Mouse (Mus musculus): Measurements from ENCODE around the gene Sh3gl3. TPM values are rescaled to one million over a fixed set of nuclear protein-coding genes. Genes with fewer than 3 reads are reported as not detected.

The Sh3gl3 gene
- polyA plus RNA-seq, 1 experiment, result not detected

DNA sequence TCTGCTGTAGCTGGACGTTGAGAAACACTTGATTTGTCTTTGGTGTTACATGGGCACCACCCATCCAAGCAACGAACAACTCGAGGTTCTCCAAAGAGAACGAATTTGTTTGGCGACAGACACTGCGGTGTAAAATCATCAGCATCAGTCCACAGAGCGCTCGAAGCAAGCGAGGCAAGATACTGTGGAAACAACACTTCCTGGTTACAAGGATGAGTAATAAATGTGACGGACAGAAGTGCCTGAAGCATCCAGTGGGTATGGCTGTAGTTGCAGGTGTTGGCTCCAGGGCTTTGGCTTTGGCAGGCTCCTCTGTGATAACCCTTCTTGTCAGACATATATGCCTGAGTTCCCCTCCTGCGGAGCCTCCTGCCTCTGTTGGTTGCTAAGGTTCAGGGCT lies 18.0 kb downstream of the Sh3gl3 start:
- TF ChIP-seq TAL1 (IDR thresholded peaks at IDR 0.05; ENCODE audit: low read length), result no peak
- no peak for TF ChIP-seq GATA1 (IDR thresholded peaks at IDR 0.05; ENCODE audit: low read length)
- Histone ChIP-seq H3K9me3 (ENCODE audit: control insufficient read depth, low read length) (peaks cover 2% of the 10 kb centered on the region; the same call in 1 of the 2 replicates), H3K36me3 (ENCODE audit: control insufficient read depth) (no peaks in the 10 kb centered on the region), H3K4me3 (replicated peaks) (no peak overlapping the region), H3K4me1 (ENCODE audit: control insufficient read depth) (no peaks in the 10 kb centered on the region), H3K27me3 (ENCODE audit: control insufficient read depth) (no peaks in the 10 kb centered on the region)

GRCm38 (mm10) chr7:82192512-82192911 lies 18.9 kb downstream of the Sh3gl3 start:
- no peaks in the 10 kb centered on the region for H3K27me3 ChIP-seq (ENCODE audit: control insufficient read depth)
- peaks cover 2% of the 10 kb centered on the region; the same call in 1 of the 2 replicates for H3K9me3 ChIP-seq (ENCODE audit: control insufficient read depth, low read length)
- no peak for TF ChIP-seq GATA1 (IDR thresholded peaks at IDR 0.05; ENCODE audit: low read length)
- H3K4me1 ChIP-seq (ENCODE audit: control insufficient read depth), result no peaks in the 10 kb centered on the region
- H3K4me3 ChIP-seq (replicated peaks), result no peak overlapping the region
- no peaks in the 10 kb centered on the region for H3K36me3 ChIP-seq (ENCODE audit: control insufficient read depth)

DNA sequence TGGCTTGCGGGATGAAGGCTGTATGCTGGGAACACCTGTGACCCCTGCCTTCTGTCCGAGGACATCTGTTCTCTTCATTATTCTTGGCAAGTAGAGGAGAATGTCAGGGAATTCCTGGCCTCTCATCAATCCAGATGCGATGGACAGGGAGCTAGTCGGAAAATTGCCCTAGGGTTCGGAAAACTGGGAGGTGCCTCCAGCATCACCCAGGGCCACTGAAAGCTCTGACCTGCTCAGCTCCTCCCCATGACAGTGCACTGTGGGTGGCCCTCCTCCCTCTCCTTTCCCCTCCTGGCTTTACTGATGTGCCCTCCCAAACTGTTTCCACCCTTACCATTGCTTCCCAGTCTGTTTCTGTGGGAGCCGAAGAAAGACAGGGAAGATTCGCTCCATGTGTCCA lies 29.5 kb downstream of the Sh3gl3 start:
- no peaks in the 10 kb centered on the region for H3K4me1 ChIP-seq (ENCODE audit: control insufficient read depth)
- no peaks in the 10 kb centered on the region for H3K27me3 ChIP-seq (ENCODE audit: control insufficient read depth)
- no peaks in the 10 kb centered on the region for H3K36me3 ChIP-seq (ENCODE audit: control insufficient read depth)
- peaks cover 2% of the 10 kb centered on the region; the same call in 1 of the 2 replicates for H3K9me3 ChIP-seq (ENCODE audit: control insufficient read depth, low read length)
- no peak for TF ChIP-seq GATA1 (IDR thresholded peaks at IDR 0.05; ENCODE audit: low read length)
- no peak for TF ChIP-seq TAL1 (IDR thresholded peaks at IDR 0.05; ENCODE audit: low read length)
- H3K4me3 ChIP-seq (replicated peaks), result no peak overlapping the region

DNA sequence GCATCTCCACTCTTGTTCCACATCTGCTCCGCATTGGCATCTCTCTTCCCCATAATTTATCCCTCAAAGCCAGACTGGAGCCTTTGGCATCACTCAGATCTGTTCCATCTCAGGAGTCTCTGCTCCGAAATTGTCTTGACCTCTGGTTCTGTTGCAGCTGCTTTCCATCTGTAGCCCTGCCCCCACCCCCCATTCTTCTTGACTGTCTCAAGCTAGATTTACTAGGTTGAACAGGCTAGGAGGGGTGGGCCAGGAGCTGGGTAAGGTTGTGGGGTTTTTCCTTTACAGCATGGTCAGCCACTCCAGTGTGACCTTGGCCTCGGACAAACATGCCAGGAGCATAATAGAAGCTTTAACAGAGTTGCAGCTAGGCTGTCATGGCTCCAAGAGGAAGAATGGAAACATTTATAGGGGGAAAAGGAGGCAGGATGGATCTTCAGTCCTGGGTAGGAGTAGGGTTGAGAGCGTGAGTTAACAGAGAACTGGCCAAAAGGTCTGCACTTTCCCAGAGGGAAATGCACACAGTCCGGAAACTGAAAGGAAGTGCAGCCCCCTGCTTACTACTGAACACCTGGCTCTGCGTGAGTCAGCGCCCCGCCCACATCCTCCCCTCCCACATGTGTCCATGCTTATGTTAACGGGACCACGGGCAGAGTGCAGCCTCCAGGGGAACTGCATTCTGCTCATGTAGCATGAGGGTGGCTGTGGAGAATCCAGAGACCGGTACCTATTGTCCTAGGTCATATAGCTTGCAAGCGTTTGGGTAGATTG lies 30.6 kb downstream of the Sh3gl3 start:
- H3K27me3 ChIP-seq (ENCODE audit: control insufficient read depth), result no peaks in the 10 kb centered on the region
- H3K4me1 ChIP-seq (ENCODE audit: control insufficient read depth), result no peaks in the 10 kb centered on the region
- H3K36me3 ChIP-seq (ENCODE audit: control insufficient read depth), result no peaks in the 10 kb centered on the region
- no peaks in the 10 kb centered on the region; the same call in 1 of the 2 replicates for H3K9me3 ChIP-seq (ENCODE audit: control insufficient read depth, low read length)
- H3K4me3 ChIP-seq (replicated peaks), result no peak overlapping the region
- TF ChIP-seq TAL1 (IDR thresholded peaks at IDR 0.05; ENCODE audit: low read length) (no peak), GATA1 (IDR thresholded peaks at IDR 0.05; ENCODE audit: low read length) (no peak)

GRCm38 (mm10) chr7:82204975-82205374 lies 31.3 kb downstream of the Sh3gl3 start:
- TF ChIP-seq GATA1 (IDR thresholded peaks at IDR 0.05; ENCODE audit: low read length) (no peak), TAL1 (IDR thresholded peaks at IDR 0.05; ENCODE audit: low read length) (no peak)
- Histone ChIP-seq H3K4me1 (ENCODE audit: control insufficient read depth) (no peaks in the 10 kb centered on the region), H3K36me3 (ENCODE audit: control insufficient read depth) (no peaks in the 10 kb centered on the region), H3K27me3 (ENCODE audit: control insufficient read depth) (no peaks in the 10 kb centered on the region), H3K9me3 (ENCODE audit: control insufficient read depth, low read length) (no peaks in the 10 kb centered on the region), H3K4me3 (replicated peaks) (no peak overlapping the region)

GRCm38 (mm10) chr7:82206787-82207186 lies 33.1 kb downstream of the Sh3gl3 start:
- Histone ChIP-seq H3K36me3 (ENCODE audit: control insufficient read depth) (no peaks in the 10 kb centered on the region), H3K9me3 (ENCODE audit: control insufficient read depth, low read length) (no peaks in the 10 kb centered on the region), H3K27me3 (ENCODE audit: control insufficient read depth) (no peaks in the 10 kb centered on the region), H3K4me3 (replicated peaks) (no peak overlapping the region), H3K4me1 (ENCODE audit: control insufficient read depth) (no peaks in the 10 kb centered on the region)
- no peak for TF ChIP-seq GATA1 (IDR thresholded peaks at IDR 0.05; ENCODE audit: low read length)
- no peak for TF ChIP-seq TAL1 (IDR thresholded peaks at IDR 0.05; ENCODE audit: low read length)

DNA sequence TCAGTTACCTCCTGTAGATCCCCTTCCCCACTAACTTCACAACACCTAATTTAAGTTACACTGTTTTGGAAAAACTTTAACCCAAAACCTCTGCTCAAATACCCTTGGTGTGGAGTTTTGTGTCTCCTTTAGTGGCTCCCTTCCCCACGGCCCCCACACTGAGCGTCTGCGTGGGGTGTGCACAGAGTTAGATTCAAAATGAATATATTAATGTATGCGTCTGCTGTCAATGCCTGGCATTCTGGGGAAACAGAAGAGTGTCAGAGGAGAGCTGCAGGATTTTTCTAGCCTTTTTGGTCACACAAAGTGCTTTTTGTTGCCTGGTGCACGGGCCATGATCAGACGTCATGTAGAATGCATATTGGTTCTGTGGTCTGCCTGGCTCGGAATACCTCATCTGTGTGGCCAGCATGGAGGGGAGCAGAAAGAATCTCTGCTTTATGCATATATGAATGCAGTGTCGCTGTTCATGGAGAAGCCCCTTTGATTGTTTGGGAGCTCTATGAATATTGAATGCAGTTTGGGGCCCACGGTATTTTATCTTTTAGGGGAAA lies 47.8 kb downstream of the Sh3gl3 start:
- no peak for TF ChIP-seq GATA1 (IDR thresholded peaks at IDR 0.05; ENCODE audit: low read length)
- no peak for TF ChIP-seq TAL1 (IDR thresholded peaks at IDR 0.05; ENCODE audit: low read length)
- no peaks in the 10 kb centered on the region for H3K27me3 ChIP-seq (ENCODE audit: control insufficient read depth)
- H3K4me1 ChIP-seq (ENCODE audit: control insufficient read depth), result no peaks in the 10 kb centered on the region
- no peaks in the 10 kb centered on the region for H3K9me3 ChIP-seq (ENCODE audit: control insufficient read depth, low read length)
- no peaks in the 10 kb centered on the region for H3K36me3 ChIP-seq (ENCODE audit: control insufficient read depth)
- H3K4me3 ChIP-seq (replicated peaks), result no peak overlapping the region

- no peak overlapping the region for H3K4me3 ChIP-seq (replicated peaks)
- no peaks in the 10 kb centered on the region for H3K27me3 ChIP-seq (ENCODE audit: control insufficient read depth)
- TF ChIP-seq GATA1 (IDR thresholded peaks at IDR 0.05; ENCODE audit: low read length), result no peak
- no peak for TF ChIP-seq TAL1 (IDR thresholded peaks at IDR 0.05; ENCODE audit: low read length)
- H3K36me3 ChIP-seq (ENCODE audit: control insufficient read depth), result no peaks in the 10 kb centered on the region
- no peaks in the 10 kb centered on the region for H3K9me3 ChIP-seq (ENCODE audit: control insufficient read depth, low read length)
- no peaks in the 10 kb centered on the region for H3K4me1 ChIP-seq (ENCODE audit: control insufficient read depth)
Measured at GRCm38 (mm10) chr7:82223906-82224846, 50.5 kb downstream of the Sh3gl3 start.

DNA sequence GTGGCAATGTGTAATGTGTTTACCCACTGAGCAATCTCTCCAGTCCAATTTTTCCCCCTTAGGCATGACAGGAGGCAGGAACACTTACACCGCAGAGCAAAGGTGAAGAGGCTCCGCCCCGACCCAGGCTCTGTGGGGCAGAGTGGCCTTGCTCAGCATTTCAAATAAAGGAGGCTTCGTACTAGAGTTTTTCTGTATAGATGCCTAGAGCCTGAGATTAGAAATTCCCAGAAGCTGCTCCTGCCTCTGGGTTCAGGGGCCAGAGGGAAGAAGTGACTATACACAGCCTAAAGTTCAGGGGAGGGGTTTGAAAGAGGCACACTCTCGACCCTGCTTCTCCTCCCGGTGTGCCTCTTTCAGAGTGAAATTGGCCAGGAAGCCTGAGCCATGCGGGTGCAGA lies 59.6 kb downstream of the Sh3gl3 start:
- TF ChIP-seq TAL1 (IDR thresholded peaks at IDR 0.05; ENCODE audit: low read length) (no peak), GATA1 (IDR thresholded peaks at IDR 0.05; ENCODE audit: low read length) (no peak)
- no peaks in the 10 kb centered on the region for H3K4me1 ChIP-seq (ENCODE audit: control insufficient read depth)
- H3K9me3 ChIP-seq (ENCODE audit: control insufficient read depth, low read length), result peaks cover 10% of the 10 kb centered on the region; the same call in 1 of the 2 replicates
- no peak overlapping the region for H3K4me3 ChIP-seq (replicated peaks)
- no peaks in the 10 kb centered on the region for H3K36me3 ChIP-seq (ENCODE audit: control insufficient read depth)
- no peaks in the 10 kb centered on the region for H3K27me3 ChIP-seq (ENCODE audit: control insufficient read depth)

Measured in erythroblast, embryonic 14.5 days (primary cell).